Mouse (Mus musculus) gastrocnemius, adult 18-20 months (tissue): ENCODE data around the gene Vegfa. TPM values are rescaled to one million over a fixed set of nuclear protein-coding genes. Genes with fewer than 3 reads are reported as not detected.

Experiments
- DNase-seq: peaks from one replicate; pipeline ENCODE4 v3.0.0; 2021; ENCODE audit warnings: low spot score
- long read RNA-seq, 2 experiments: library from polyadenylated mRNA; stranded (forward); transcript quantifications; one replicate each; pipeline ENCODE4 v2.0.0; 2021
- total RNA-seq, 2 experiments: library from RNA; stranded (reverse); gene quantifications; 2 replicates each; pipeline ENCODE4 v1.2.3; 2021

The Vegfa gene
- total RNA-seq: 100 to 1,000 TPM in 1 of 2 experiments, 10 to 100 TPM in 1; 90.0 to 204 TPM
- long read RNA-seq, experiment 1, transcript Vegfa-201 (6 exons, 2,765 nt): minor isoform, 10 of 89 reads
- long read RNA-seq, experiment 1, transcript Vegfa-207 (8 exons, 1,973 nt): minor isoform, 13 of 89 reads
- long read RNA-seq, experiment 1, transcript Vegfa-202 (7 exons, 3,451 nt): major isoform, 42 of 89 reads
- long read RNA-seq, experiment 1, transcript Vegfa-205 (4 exons, 874 nt): minor isoform, 5 of 89 reads
- long read RNA-seq, experiment 1, partial matches to known transcripts: 3 of 89 reads
- long read RNA-seq, experiment 1, other reads (novel, unspliced or antisense): 14 of 89 reads
- long read RNA-seq, experiment 2, transcript Vegfa-202 (7 exons, 3,451 nt): major isoform, 44 of 78 reads
- long read RNA-seq, experiment 2, transcript Vegfa-207 (8 exons, 1,973 nt): minor isoform, 12 of 78 reads
- long read RNA-seq, experiment 2, partial matches to known transcripts: 0 of 78 reads
- long read RNA-seq, experiment 2, other reads (novel, unspliced or antisense): 14 of 78 reads

GRCm38 (mm10) chr17:46032257-46032991 lies at the start of gene Vegfa:
Gene Vegfa, minus strand, starts transcription at chr17:46032369.
- DNase-seq: peak; percentile 95

DNA sequence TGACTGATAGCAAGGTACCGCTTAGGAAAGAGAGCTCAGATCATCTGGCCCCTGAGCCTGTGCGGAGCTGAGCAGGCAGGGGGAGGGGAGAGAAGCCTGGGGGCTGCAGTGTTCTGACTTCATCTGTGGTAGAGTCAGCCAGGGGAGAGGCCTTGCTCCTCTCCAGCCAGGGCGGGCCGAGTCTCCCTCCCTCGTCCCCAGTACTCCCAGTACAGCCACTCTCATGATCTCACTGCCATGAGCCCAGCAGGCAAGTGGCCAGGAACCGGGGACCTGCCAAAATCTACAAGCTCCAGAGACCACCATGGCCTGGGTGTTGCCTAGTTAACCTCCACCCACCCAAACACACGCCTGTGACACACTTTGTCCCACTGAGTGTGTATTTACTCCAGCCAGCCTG lies 49.5 kb upstream of the Vegfa start:
- DNase-seq: peak; percentile 85

DNA sequence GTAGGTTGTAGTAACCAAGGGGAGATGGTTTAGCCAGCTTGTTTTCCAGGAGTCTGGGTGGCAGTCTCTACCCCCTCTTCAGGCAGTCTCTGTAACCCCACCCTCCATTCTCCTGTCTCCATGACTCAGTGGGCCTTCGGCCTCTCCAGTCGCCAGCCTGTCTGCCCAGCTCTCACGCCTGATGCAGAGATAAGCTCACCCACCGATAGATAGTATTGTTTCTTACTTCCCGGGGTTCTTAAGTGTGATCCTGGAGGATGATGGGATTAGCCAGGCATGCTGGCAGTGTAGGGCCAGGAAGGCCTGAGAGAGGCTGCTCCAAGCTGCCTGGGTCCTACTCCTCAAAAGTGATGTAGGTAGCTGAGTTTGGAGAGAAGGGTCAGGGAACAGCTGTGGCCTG lies 48.9 kb upstream of the Vegfa start:
- DNase-seq: no peak

GRCm38 (mm10) chr17:46080388-46080787 lies 48.2 kb upstream of the Vegfa start:
- no peak for DNase-seq

DNA sequence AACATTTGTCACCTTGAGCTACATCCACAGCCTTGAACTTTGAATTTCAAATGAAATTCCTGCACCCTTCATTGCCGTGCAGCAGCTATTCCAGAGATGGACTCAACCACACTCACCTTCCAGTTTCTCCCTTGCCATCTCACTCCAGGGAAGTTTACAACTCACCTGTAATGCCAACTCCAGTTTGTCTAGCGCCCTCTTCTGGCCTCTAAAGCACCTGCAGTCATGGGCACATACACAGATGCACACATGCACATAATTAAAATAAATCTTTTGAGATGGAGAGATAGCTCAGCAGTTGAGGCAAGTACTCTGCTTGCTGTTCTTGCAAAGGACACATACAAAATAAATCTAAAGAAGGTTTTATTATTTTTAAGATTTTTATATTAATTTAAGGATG lies 46.9 kb upstream of the Vegfa start:
- DNase-seq: no peak

GRCm38 (mm10) chr17:46077921-46078534 lies 45.9 kb upstream of the Vegfa start:
- DNase-seq: peak; percentile 47

- no peak for DNase-seq
These were observed 44.0 kb upstream of the Vegfa start for GRCm38 (mm10) chr17:46076260-46076551.

DNA sequence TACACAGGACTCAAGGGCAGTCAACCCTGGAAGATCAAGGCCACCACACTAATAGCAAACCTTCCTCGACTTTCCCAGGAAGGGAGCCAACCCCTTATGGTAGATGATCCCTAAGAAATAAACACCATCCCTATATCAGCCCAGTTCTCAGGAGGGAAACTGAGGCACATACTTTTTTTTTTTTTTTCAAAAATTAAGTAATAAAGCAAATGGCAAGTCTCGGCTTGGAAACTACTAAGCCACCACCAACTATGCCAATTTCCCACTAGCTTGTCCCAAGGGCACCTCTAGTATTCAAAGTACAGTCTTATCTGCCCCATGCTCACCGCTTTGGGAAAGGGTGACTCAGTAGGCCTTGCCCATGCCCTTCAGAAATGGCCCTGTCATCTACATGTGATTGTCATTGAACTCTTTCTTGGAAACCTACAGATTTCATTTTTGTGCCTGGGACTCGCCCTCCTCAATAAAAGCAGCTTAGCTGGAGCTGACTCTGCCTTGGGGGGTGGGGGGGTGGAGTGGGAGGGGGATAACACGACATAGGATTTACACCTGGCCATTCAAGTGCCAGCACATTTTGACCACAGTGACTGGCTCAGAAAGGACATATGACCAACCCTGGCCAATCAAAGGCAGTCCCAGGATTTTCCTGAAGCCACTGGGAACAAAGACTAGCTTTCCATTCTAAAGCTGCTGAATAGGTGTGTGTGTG lies 43.5 kb upstream of the Vegfa start:
- DNase-seq: no peak

GRCm38 (mm10) chr17:46075116-46075485 lies 42.9 kb upstream of the Vegfa start:
- no peak for DNase-seq

GRCm38 (mm10) chr17:46074398-46075115 lies 42.4 kb upstream of the Vegfa start:
- no peak for DNase-seq

GRCm38 (mm10) chr17:46073730-46074301 lies 41.6 kb upstream of the Vegfa start:
- DNase-seq: peak; percentile 67

DNA sequence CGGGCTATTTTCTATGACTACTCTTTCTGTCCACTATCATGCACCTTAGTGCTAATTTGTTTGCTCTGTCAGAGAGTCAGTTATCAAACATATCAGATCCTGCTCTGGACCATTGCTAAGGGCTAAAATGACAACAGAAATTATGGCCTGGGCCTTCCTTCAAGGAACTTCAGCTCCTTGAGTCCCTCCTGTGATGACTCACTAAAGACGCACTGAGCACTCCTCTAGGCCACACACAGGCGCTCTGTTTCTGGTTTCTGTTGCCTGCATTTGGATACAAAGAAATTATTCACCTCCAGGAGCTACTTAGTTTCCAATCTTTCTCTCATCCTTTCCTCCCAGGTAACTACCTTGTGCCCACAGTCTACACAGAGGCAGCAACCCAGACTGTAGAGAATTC lies 39.4 kb upstream of the Vegfa start:
- DNase-seq: no peak

DNA sequence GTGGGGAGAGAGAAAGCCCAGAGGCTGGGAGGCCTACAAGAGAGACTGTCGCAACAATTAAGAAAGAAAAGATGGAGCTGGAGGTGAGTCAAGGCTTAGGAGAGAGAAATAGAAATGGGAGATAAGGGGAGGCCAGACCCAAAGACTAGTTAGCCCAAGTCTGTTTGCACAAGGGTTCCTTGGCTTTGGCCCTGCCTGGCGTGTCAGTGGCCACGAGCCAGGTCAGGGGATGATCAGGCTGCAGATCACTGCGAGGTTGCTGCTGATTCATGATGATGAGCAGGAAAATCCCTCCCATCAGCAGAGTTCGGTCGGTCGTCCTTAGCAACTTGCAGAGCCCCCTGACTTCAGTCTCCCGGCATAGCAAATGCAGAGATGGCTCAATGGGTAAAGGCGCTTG lies 37.9 kb upstream of the Vegfa start:
- no peak for DNase-seq

DNA sequence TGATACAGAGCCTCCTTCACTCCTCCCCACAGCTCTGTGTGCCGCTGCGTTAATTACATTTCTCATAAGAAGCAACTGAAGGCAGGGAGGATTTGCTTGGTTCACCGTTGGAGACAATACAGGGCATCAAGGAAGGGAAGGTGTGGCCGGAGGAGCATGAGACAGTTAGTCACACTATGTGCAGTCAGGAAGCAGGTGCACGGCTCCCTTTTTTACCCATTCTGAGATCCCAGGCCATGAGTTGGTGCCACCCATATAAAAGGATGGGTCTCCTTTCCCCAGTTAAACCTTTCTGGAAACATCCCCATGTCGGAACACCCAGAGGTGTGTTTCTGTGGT lies 31.8 kb upstream of the Vegfa start:
- no peak for DNase-seq

DNA sequence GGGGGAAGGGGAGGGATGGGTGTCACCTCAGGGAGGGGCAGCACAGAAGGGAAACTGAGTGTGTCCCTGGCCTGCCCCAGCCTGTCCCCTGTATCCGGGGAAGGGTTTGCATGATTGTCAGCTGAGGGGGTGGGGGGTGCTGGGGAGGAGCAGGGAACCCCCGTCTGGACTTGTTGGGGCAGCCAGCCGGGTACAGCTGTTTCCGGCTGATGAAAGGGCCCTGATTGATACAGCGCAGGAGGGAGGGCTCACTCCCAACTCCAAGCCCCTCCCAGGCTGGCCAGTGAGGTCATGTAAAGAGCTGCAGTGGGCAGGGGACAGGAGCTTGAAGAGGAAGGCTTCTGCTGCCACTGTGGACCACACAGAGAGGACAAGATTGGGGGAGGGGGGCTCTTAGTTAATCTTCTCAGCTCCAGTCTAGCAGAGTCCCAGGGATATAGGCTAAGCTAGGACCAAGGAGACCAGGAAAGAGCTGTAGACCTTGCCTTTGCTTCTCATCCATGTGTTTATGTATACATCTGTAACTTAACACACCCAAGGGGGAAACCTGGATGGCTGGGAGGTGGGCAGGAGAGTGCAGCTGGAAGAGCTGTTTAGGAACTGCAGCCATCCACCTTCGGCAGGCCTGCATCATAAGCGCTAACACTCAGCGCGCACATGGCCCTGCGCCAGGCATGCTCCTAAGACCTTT lies 31.3 kb upstream of the Vegfa start:
- no peak for DNase-seq

- no peak for DNase-seq
These were observed 28.1 kb upstream of the Vegfa start for GRCm38 (mm10) chr17:46060253-46060652.

GRCm38 (mm10) chr17:46059226-46059825 lies 27.2 kb upstream of the Vegfa start:
- DNase-seq: no peak

GRCm38 (mm10) chr17:46056288-46056687 lies 24.1 kb upstream of the Vegfa start:
- no peak for DNase-seq

GRCm38 (mm10) chr17:46055736-46056135 lies 23.6 kb upstream of the Vegfa start:
- DNase-seq: no peak

DNA sequence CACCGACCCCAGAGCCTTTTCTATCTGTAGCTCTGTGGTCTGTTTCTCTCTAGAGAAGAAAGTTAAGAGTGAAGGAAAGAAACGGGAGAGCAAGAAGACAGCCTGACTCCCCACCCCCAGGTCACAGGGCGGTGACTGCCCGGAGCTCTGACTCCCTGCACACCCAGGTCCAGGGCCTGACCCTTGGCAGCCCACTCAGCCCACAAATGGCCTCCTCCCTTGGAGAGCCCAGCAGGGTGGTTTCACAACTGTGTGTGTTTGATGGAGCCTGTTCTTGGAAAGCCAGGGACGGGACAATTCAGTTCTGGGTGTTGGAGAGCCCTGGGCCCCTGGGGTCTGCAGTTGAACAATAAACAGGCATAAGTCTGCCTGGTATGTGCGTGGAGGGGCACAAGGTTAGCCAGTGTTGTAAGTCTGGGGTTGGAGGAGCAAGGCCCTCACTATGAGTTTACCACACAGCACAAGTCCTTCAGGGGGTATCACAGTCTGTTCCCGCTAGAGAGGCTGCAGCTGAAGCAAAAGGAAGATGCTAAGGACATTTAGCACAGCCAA lies 21.2 kb upstream of the Vegfa start:
- DNase-seq: peak; percentile 50
